Mouse (Mus musculus): ENCODE measurements around the gene Gabrr3. TPM values are rescaled to one million over a fixed set of nuclear protein-coding genes. Genes with fewer than 3 reads are reported as not detected.

Gene Gabrr3
- polyA plus RNA-seq (2016; fragmentation: Nextera tagmentation; extraction: Ambion mirVana): 0.05 TPM in 2 replicates

DNA sequence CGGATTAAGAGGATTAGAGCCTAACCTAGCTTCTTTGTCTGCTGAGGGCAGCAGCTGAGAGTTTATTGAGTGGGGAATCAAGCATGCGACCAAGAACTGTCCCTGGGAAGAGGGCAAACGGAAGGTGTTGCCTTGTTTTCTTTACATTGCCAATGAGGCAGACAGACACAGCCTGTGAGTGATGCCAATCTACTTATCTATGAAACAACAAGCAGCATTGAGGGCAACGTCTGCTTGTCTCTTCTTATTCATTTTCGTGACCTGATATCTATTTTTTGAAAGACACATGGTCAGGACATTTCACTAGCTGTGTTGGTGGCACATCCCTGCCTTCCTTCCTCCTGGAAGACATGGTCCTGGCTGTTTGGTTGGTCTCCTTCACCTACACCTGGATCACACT is at the start of gene Gabrr3:
Gene Gabrr3 (plus strand): TSS at position 301 of the 400 bp plus-strand sequence.
- Histone ChIP-seq H3K27ac (no peak within 1 kb of the TSS), H3K4me2 (no peak within 1 kb of the TSS), H3K9me3 (no peaks in the 10 kb centered on the region), H3K4me1 (replicated peaks) (no peaks in the 10 kb centered on the region), H3K9ac (replicated peaks) (no peak within 1 kb of the TSS), H3K36me3 (no peaks in the 10 kb centered on the region), H3K4me3 (replicated peaks) (no peak within 1 kb of the TSS), H3K27me3 (no peaks in the 10 kb centered on the region)
- no peak for ATAC-seq (ENCODE audit: insufficient number of reproducible peaks, insufficient read depth, low FRiP score, low TSS enrichment, low read depth)
- WGBS: 74% methylated on average over 5 of the region's 5 CpGs

DNA sequence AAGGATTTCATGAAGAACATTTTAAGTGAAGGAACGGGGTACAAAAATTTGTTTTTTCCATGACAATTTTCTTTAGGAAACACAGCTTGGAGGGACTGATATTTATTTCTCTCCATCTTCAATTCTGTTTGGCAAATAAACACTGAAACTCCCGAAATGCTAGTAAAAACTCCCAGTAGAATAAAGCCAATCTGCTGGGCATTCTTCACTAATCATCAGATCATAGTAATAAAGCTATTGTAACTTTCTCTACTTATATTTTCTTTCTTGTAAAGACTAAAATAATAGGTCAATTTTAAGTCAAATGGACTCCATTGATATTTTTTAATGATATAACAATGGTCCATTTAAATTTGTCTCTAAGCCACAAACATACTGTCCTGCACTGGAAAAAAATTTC is 43.2 kb upstream of the Gabrr3 start, which contains the start of gene Olfr209:
Gene Olfr209 (minus strand): TSS at position 101 of the 400 bp plus-strand sequence.
- H3K4me3 ChIP-seq (replicated peaks): no peak within 1 kb of the TSS
- 86% methylated on average over 2 of the region's 2 CpGs for WGBS
- no peak within 1 kb of the TSS for H3K27ac ChIP-seq
- no peak within 1 kb of the TSS for H3K4me2 ChIP-seq
- H3K9me3 ChIP-seq: no peaks in the 10 kb centered on the region
- H3K36me3 ChIP-seq: no peaks in the 10 kb centered on the region
- no peaks in the 10 kb centered on the region for H3K27me3 ChIP-seq
- H3K4me1 ChIP-seq (replicated peaks): no peaks in the 10 kb centered on the region
- no peak for ATAC-seq (ENCODE audit: insufficient number of reproducible peaks, insufficient read depth, low FRiP score, low TSS enrichment, low read depth)
- no peak within 1 kb of the TSS for H3K9ac ChIP-seq (replicated peaks)

DNA sequence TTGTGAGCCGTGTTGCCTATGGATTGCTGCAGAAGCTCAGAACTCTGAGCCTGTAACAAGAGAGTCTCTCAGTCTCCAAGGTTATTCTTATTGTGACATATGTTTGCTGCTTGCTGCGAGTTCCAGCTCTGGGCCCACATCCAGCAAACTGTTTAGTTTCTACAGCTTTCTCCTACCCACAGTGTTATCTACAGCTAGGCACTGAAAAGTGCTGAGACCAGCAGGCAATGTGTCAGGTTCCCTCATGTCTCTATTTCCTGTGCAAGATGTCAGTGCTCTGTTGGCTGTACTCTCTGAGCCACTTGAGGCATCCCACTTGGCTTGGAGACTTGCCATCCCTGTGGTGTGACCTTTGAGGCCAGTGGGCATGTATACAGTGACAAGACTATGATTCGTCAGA is 13.8 kb upstream of the Gabrr3 start:
- H3K4me3 ChIP-seq (replicated peaks): no peak overlapping the region
- ATAC-seq (ENCODE audit: insufficient number of reproducible peaks, insufficient read depth, low FRiP score, low TSS enrichment, low read depth): no peak
- H3K9ac ChIP-seq (replicated peaks): no peak overlapping the region
- no peak overlapping the region for H3K27ac ChIP-seq
- no peaks in the 10 kb centered on the region for H3K9me3 ChIP-seq
- H3K4me2 ChIP-seq: no peak overlapping the region
- no peaks in the 10 kb centered on the region for H3K36me3 ChIP-seq
- no peaks in the 10 kb centered on the region for H3K27me3 ChIP-seq
- H3K4me1 ChIP-seq (replicated peaks): no peaks in the 10 kb centered on the region
- 73% methylated on average over 3 of the region's 3 CpGs for WGBS

DNA sequence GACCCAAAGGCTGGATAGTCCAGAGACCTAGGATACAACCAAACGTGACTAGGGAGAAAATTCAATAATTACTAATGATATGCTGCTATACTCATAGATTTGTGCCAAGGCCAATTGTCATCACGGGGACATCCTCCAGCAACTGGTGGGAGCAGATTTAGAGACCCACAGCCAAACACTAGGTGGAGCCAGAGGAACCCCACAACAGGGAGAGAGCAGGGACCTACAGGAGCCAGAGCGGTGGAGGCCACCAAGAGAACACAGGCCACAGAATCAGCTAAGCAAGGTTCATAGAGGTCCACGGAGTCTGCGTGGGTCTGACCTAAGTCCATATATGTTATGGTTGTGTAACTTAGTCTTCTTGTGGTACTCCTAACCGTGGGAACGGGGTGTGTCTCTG is 6.0 kb upstream of the Gabrr3 start:
- H3K4me3 ChIP-seq (replicated peaks): no peak overlapping the region
- no peak overlapping the region for H3K9ac ChIP-seq (replicated peaks)
- H3K36me3 ChIP-seq: no peaks in the 10 kb centered on the region
- H3K4me2 ChIP-seq: no peak overlapping the region
- no peaks in the 10 kb centered on the region for H3K4me1 ChIP-seq (replicated peaks)
- H3K27ac ChIP-seq: no peak overlapping the region
- 74% methylated on average over 7 of the region's 7 CpGs for WGBS
- no peak for ATAC-seq (ENCODE audit: insufficient number of reproducible peaks, insufficient read depth, low FRiP score, low TSS enrichment, low read depth)
- H3K9me3 ChIP-seq: no peaks in the 10 kb centered on the region
- no peaks in the 10 kb centered on the region for H3K27me3 ChIP-seq

DNA sequence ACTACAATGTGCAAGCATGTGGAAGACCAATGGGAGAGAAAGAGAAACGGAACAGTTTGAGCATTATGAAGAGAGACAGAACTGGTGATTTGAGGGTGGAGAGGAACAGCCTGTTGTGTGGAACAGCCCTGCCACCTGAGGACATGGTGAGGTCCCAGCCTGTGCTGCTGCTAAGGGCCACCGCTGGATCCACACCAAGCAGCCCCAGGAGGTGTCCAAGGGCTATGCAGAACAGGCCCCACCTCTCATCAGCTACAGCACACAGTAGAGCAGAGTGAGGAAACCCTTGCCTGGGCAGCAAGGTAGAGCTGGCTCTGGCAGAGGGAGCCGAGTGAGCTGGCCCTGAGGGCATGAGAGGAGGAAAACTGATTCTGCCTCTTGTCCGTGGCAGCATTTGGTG is 5.1 kb upstream of the Gabrr3 start:
- H3K4me1 ChIP-seq (replicated peaks): no peaks in the 10 kb centered on the region
- H3K9me3 ChIP-seq: no peaks in the 10 kb centered on the region
- H3K27me3 ChIP-seq: no peaks in the 10 kb centered on the region
- no peak overlapping the region for H3K4me2 ChIP-seq
- ATAC-seq (ENCODE audit: insufficient number of reproducible peaks, insufficient read depth, low FRiP score, low TSS enrichment, low read depth): peak; percentile 15; the same call in 1 of the 2 replicates
- no peak overlapping the region for H3K4me3 ChIP-seq (replicated peaks)
- H3K27ac ChIP-seq: no peak overlapping the region
- no peak overlapping the region for H3K9ac ChIP-seq (replicated peaks)
- H3K36me3 ChIP-seq: no peaks in the 10 kb centered on the region
- 76% methylated on average over 4 of the region's 4 CpGs for WGBS

DNA sequence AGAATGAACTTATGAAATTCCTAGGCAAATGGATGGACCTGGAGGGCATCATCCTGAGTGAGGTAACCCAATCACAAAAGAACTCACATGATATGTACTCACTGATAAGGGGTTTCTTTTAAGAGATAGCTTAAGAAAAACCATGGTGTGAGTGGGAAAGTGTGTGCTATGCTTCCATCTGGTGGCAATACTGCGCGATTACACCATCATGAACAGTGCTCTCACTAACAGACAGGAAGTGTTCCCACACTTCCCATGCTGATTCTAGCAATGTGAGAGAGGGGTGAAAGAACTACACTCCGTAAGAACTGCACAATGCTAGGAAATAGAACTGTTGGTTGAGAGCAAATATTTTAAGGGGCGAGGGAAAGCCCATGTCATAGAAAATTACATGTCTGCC is 3.4 kb upstream of the Gabrr3 start:
- H3K27me3 ChIP-seq: no peaks in the 10 kb centered on the region
- no peak overlapping the region for H3K4me3 ChIP-seq (replicated peaks)
- ATAC-seq (ENCODE audit: insufficient number of reproducible peaks, insufficient read depth, low FRiP score, low TSS enrichment, low read depth): no peak; the same call in 1 of the 2 replicates
- H3K4me2 ChIP-seq: no peak overlapping the region
- H3K36me3 ChIP-seq: no peaks in the 10 kb centered on the region
- no peaks in the 10 kb centered on the region for H3K4me1 ChIP-seq (replicated peaks)
- H3K9ac ChIP-seq (replicated peaks): no peak overlapping the region
- H3K9me3 ChIP-seq: no peaks in the 10 kb centered on the region
- no peak overlapping the region for H3K27ac ChIP-seq
- WGBS: 20% methylated on average over 4 of the region's 4 CpGs

DNA sequence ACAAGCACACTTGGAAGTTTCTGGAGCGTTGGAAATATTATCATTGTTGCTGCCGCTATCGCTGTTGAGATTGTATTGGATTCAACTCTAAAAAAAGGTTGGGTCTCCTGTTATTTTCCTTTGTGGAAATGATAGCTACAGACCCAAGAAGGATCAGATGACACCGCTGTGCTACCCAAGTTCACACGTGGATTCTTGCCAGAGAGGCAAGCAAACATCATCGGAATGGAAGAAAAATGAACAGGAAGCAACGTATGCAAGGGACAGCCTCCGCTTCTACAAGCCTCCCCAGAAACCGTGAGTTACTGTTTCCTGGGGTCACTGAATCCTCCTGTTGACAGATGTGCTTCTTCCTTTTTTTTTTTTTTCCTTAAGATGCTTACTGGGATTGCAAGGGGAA is 2.3 kb upstream of the Gabrr3 start:
- WGBS: 79% methylated on average over 9 of the region's 9 CpGs
- Histone ChIP-seq H3K36me3 (no peaks in the 10 kb centered on the region), H3K4me2 (no peak overlapping the region), H3K4me3 (replicated peaks) (no peak overlapping the region), H3K4me1 (replicated peaks) (no peaks in the 10 kb centered on the region), H3K27ac (no peak overlapping the region), H3K9ac (replicated peaks) (no peak overlapping the region), H3K27me3 (no peaks in the 10 kb centered on the region), H3K9me3 (no peaks in the 10 kb centered on the region)
- ATAC-seq (ENCODE audit: insufficient number of reproducible peaks, insufficient read depth, low FRiP score, low TSS enrichment, low read depth): no peak

DNA sequence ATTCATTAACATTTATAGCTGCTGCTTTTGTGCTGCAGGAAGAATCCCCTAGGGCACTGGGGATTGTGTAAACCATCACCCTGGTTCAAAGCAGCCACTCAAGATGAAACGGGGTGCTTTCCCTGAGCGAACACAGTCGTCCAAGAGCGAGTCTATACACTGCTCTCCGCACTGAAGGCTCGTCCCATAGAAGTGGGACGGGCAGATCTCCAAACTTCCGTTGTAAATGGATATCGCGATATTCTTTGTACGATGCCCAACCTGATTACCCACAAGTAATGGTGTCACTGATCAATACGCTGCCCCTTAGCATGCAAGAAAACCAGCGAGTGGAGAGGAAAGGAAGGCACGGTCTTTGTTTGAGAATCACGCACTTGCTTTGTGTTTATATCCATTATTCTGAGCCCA is 2.2 kb downstream of the Gabrr3 start:
- Histone ChIP-seq H3K9ac (replicated peaks) (no peak overlapping the region), H3K4me2 (no peak overlapping the region), H3K27ac (no peak overlapping the region), H3K36me3 (no peaks in the 10 kb centered on the region), H3K4me1 (replicated peaks) (no peaks in the 10 kb centered on the region), H3K9me3 (no peaks in the 10 kb centered on the region), H3K4me3 (replicated peaks) (no peak overlapping the region), H3K27me3 (no peaks in the 10 kb centered on the region)
- WGBS: 56% methylated on average over 15 of the region's 15 CpGs
- no peak for ATAC-seq (ENCODE audit: insufficient number of reproducible peaks, insufficient read depth, low FRiP score, low TSS enrichment, low read depth)

DNA sequence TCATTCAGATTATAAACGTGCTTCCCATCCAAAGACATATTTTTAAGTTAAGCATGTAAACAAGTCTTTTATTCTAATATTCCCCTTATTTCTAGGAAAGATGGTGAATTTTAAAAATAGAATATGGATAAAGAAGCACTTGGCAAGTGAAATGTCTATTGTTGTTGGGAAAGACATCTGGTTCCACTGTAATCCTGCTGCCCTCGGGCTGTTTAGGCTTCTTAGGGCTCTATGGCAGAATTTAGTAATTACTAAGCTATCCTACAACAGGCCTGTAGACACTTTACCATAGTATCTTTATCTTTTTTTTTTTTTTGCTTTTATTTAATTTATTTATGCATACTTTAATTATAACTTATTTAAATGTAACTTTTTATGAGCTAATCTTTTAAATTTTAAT is 2.7 kb downstream of the Gabrr3 start:
- H3K9me3 ChIP-seq: no peaks in the 10 kb centered on the region
- no peak overlapping the region for H3K27ac ChIP-seq
- H3K27me3 ChIP-seq: no peaks in the 10 kb centered on the region
- no peak overlapping the region for H3K4me3 ChIP-seq (replicated peaks)
- no peaks in the 10 kb centered on the region for H3K36me3 ChIP-seq
- H3K9ac ChIP-seq (replicated peaks): no peak overlapping the region
- no peaks in the 10 kb centered on the region for H3K4me1 ChIP-seq (replicated peaks)
- no peak overlapping the region for H3K4me2 ChIP-seq
- WGBS: 58% methylated on average over 2 of the region's 2 CpGs
- no peak for ATAC-seq (ENCODE audit: insufficient number of reproducible peaks, insufficient read depth, low FRiP score, low TSS enrichment, low read depth)

DNA sequence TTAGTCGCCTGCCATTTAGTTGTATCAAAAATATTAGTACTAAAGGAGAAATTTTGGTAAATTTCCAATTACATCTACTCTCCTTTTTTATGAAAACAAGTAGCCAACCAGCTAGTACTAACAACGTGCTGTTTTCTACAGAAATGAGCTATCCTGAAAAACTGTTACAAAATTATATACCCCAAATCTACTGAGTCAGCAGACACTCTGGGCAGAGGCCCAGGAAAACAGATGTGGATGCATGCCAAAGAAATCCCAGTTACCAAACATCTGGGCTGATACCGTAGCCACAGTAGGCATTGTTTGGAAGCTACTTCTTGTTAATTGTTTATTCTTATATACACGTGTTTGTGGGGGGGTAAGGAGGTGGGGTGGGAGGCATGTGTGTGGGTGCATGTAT is 6.3 kb downstream of the Gabrr3 start:
- ATAC-seq (ENCODE audit: insufficient number of reproducible peaks, insufficient read depth, low FRiP score, low TSS enrichment, low read depth): no peak
- no peak overlapping the region for H3K4me2 ChIP-seq
- WGBS: 73% methylated on average over 4 of the region's 4 CpGs
- H3K36me3 ChIP-seq: no peaks in the 10 kb centered on the region
- no peak overlapping the region for H3K4me3 ChIP-seq (replicated peaks)
- no peaks in the 10 kb centered on the region for H3K9me3 ChIP-seq
- H3K27ac ChIP-seq: no peak overlapping the region
- no peak overlapping the region for H3K9ac ChIP-seq (replicated peaks)
- no peaks in the 10 kb centered on the region for H3K27me3 ChIP-seq
- no peaks in the 10 kb centered on the region for H3K4me1 ChIP-seq (replicated peaks)

DNA sequence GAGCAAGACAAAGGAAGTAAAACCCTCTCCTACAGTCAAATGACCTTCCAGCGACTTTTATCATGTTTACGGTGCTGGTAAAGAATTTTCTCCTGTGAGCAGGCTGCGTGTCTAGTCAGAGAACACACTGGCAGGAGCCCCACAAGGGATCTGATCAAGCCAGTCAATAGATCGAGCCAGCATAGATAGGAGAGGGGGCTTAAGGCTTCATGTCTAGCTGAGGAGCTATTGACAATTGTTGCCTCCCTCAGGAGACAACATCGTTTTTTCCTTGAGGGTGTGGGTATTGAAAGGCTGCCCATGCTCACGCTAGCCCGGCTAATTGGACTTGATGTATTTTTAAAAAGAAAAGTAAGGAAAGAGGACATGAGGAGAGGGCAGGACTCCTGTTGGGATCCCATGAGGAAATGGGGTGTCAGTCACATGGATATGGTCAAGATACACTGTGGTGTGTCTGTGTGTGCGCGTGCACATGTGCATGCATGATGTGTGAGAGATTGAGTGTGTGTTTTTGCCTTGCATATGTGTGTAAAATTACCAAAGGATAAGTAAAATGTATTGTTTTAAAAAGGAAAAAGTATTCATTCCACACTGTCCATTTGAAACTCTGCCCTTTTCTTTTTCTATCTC is 13.2 kb downstream of the Gabrr3 start:
- H3K4me3 ChIP-seq (replicated peaks): no peak overlapping the region
- no peaks in the 10 kb centered on the region for H3K36me3 ChIP-seq
- 62% methylated on average over 9 of the region's 9 CpGs for WGBS
- no peaks in the 10 kb centered on the region for H3K27me3 ChIP-seq
- ATAC-seq (ENCODE audit: insufficient number of reproducible peaks, insufficient read depth, low FRiP score, low TSS enrichment, low read depth): no peak
- no peak overlapping the region for H3K4me2 ChIP-seq
- H3K27ac ChIP-seq: no peak overlapping the region
- H3K4me1 ChIP-seq (replicated peaks): no peaks in the 10 kb centered on the region; the same call in 1 of the 2 replicates
- H3K9me3 ChIP-seq: no peaks in the 10 kb centered on the region
- H3K9ac ChIP-seq (replicated peaks): no peak overlapping the region

DNA sequence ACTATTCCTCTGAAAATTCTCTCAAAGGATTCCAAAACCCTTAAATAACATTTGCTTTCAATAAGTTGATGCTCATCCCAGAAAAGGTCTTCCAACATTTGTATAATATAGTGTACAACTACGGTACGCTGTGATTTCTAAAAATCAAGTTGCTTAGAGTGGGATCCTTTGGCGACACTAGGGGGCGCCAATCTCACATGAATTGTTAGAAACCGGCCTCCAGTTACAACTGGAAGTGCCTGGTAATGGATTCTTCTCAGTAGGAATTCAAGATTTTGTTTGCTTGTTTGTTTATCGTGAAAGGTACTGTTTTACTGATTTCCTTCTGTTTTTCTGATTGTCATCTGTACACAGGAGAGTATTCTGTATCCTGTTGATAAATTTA is 13.7 kb downstream of the Gabrr3 start:
- Histone ChIP-seq H3K27ac (no peak overlapping the region), H3K36me3 (no peaks in the 10 kb centered on the region), H3K4me3 (replicated peaks) (no peak overlapping the region), H3K9ac (replicated peaks) (no peak overlapping the region), H3K27me3 (no peaks in the 10 kb centered on the region), H3K4me2 (no peak overlapping the region), H3K4me1 (replicated peaks) (no peaks in the 10 kb centered on the region; the same call in 1 of the 2 replicates), H3K9me3 (no peaks in the 10 kb centered on the region)
- WGBS: 12% methylated on average over 6 of the region's 6 CpGs
- no peak for ATAC-seq (ENCODE audit: insufficient number of reproducible peaks, insufficient read depth, low FRiP score, low TSS enrichment, low read depth)

All from limb, embryonic 12.5 days (tissue).